Mouse (Mus musculus) kidney, embryonic 14.5 days (tissue): ENCODE results near the gene Bcar3. TPM values are rescaled to one million over a fixed set of nuclear protein-coding genes. Genes with fewer than 3 reads are reported as not detected.

Source experiments
- ATAC-seq: fragments of 200-750 bp; cut with Nextera tagmentation; 2 replicates; pipeline ENCODE4 v1.8.0; 2017; ENCODE audit warnings: moderate number of reproducible peaks, mild to moderate bottlenecking, moderate TSS enrichment, moderate library complexity; ENCODE audit not compliant: low FRiP score, low TSS enrichment
- H3K27ac ChIP-seq: fragments of 300-500 bp; sonication (generic); 2 replicates; pipeline ENCODE4 v1.5.1; 2014; ENCODE audit warnings: low read depth, mild to moderate bottlenecking, low read length, moderate library complexity, mixed read lengths
- H3K27me3 ChIP-seq: fragments of 300-500 bp; sonication (generic); 2 replicates; pipeline ENCODE4 v1.6.1; 2014; ENCODE audit warnings: mild to moderate bottlenecking, low read length; ENCODE audit not compliant: control insufficient read depth, insufficient read depth
- H3K36me3 ChIP-seq: fragments of 300-500 bp; sonication (generic); 2 replicates; pipeline ENCODE4 v1.6.1; 2014; ENCODE audit warnings: low read length, mixed read lengths; ENCODE audit not compliant: control insufficient read depth, insufficient read depth
- H3K4me1 ChIP-seq: fragments of 300-500 bp; sonication (generic); 2 replicates; pipeline ENCODE4 v1.6.1; 2014; ENCODE audit warnings: low read length, mixed read lengths; ENCODE audit not compliant: control insufficient read depth, insufficient read depth
- H3K4me2 ChIP-seq: fragments of 300-500 bp; sonication (generic); replicated peaks from 2 replicates; pipeline ENCODE4 v1.6.1; 2014; ENCODE audit warnings: low read depth, mild to moderate bottlenecking, low read length
- H3K4me3 ChIP-seq: fragments of 300-500 bp; sonication (generic); 2 replicates; pipeline ENCODE4 v1.5.1; 2014; ENCODE audit warnings: mild to moderate bottlenecking, low read length
- H3K9ac ChIP-seq: fragments of 300-500 bp; sonication (generic); 2 replicates; pipeline ENCODE4 v1.6.1; 2014; ENCODE audit warnings: low read depth, mild to moderate bottlenecking, low read length, moderate library complexity
- H3K9me3 ChIP-seq: fragments of 300-500 bp; sonication (generic); 2 replicates; pipeline ENCODE4 v1.6.1; 2016; ENCODE audit warnings: low read length; ENCODE audit not compliant: control insufficient read depth
- WGBS: fragments of 180-500 bp; shearing (Covaris S2); extraction: QIAGEN DNeasy Blood & Tissue Kit; methylation state at CpG from one replicate; pipeline ENCODE4 v1.1.7; 2014; 5-methylcytosine and 5-hydroxymethylcytosine counted together
- microRNA counts: library from miRNA; unstranded; fragments of <30 nt; microRNA quantifications from one replicate; lab custom pipeline; 2017
- microRNA-seq: library from miRNA; unstranded; fragments of <30 nt; microRNA quantifications from one replicate; pipeline ENCODE4, GENCODE M21; 2016
- polyA plus RNA-seq: library from polyadenylated mRNA; unstranded; fragments of >200 nt; fragmentation: Nextera tagmentation; extraction: Ambion mirVana; gene quantifications from 2 replicates; pipeline ENCODE4 v1.2.1, GENCODE M21; 2014

Bcar3 gene
- polyA plus RNA-seq, 1 experiment from 2014 or later: 13.7 TPM

DNA sequence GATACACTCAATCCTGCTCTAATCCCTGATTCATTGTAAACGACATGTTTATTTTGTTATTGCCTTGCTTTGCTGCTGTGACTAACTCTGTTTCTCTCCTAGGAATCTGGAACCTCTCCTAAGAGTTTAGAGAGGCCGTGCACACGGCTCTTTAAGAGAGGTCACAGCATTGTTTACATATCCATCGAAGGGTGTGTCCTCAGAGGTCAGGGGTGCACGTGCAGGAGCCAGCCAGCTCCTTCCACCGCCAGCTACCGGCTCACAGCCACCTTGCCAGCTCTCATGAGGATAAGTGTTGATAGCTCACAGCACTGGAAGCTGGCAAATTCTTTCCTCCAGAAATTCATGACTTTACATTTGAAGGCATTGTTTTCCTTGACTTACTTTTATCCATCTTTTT, 271.3 kb downstream of the Bcar3 start:
- H3K4me2 ChIP-seq: no peak overlapping the region
- H3K27me3 ChIP-seq: no peaks in the 10 kb centered on the region
- H3K9ac ChIP-seq: no peak overlapping the region
- H3K4me1 ChIP-seq: no peaks in the 10 kb centered on the region
- H3K36me3 ChIP-seq: peaks cover 11% of the 10 kb centered on the region; the same call in 1 of the 2 replicates
- H3K9me3 ChIP-seq: no peaks in the 10 kb centered on the region
- no peak for ATAC-seq
- no peak overlapping the region for H3K27ac ChIP-seq
- WGBS: 19% methylated on average over 7 of the region's 7 CpGs
- H3K4me3 ChIP-seq: no peak overlapping the region

DNA sequence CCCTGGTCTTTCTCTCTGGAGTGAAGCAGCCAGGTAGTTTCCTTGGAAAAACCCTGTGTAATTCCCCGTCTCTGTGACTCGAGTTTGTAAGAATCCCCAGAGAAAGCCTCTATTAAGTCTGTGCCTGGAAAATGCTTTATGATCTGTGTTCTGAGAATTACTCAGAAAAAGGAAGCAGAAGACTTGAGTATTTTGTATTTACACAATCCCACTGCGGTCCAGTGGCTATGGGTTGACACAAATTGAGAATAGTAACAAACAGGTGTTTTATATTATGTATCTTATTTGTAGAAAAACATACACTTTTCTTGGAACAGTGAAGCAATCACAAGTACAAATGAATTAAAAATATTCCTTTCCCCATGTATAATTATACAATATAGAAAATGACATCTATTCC, 272.2 kb downstream of the Bcar3 start:
- 82% methylated on average over 3 of the region's 3 CpGs for WGBS

DNA sequence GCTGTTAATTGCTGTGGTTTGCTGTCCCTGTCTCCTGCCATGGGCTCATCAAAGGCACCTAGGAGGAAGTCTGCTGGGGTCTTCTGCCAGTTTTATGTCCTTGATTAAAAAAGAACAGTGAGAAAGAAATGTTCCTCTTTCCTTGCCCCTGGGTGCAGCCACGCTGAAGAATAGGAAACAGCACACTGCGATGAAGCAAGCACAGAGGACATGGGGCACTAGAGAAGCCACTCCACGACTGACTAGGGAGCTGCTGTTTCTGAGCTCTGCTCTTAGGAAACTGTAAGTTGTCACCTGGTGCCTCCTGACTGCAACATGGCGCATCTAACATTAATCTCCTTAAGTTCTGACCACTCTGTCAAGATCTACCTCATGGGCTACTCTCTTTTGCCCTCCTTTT, 272.6 kb downstream of the Bcar3 start:
- H3K4me2 ChIP-seq: no peak overlapping the region
- no peak overlapping the region for H3K4me3 ChIP-seq
- ATAC-seq: no peak
- 0 out of 2 replicates have a peak overlapping the region, but pooled peaks have one; percentile 9 for H3K27ac ChIP-seq
- H3K4me1 ChIP-seq: no peaks in the 10 kb centered on the region
- no peaks in the 10 kb centered on the region for H3K9me3 ChIP-seq
- WGBS: 62% methylated on average over 4 of the region's 4 CpGs
- no peak overlapping the region for H3K9ac ChIP-seq
- H3K27me3 ChIP-seq: no peaks in the 10 kb centered on the region
- H3K36me3 ChIP-seq: peaks cover 11% of the 10 kb centered on the region; the same call in 1 of the 2 replicates

More for the DNA sequence above, 272.2 kb downstream of the Bcar3 start:
- Histone ChIP-seq H3K4me3 (no peak overlapping the region), H3K4me2 (no peak overlapping the region), H3K36me3 (peaks cover 11% of the 10 kb centered on the region; the same call in 1 of the 2 replicates), H3K4me1 (no peaks in the 10 kb centered on the region), H3K27ac (no peak overlapping the region), H3K9ac (no peak overlapping the region), H3K9me3 (no peaks in the 10 kb centered on the region), H3K27me3 (no peaks in the 10 kb centered on the region)
- no peak for ATAC-seq

DNA sequence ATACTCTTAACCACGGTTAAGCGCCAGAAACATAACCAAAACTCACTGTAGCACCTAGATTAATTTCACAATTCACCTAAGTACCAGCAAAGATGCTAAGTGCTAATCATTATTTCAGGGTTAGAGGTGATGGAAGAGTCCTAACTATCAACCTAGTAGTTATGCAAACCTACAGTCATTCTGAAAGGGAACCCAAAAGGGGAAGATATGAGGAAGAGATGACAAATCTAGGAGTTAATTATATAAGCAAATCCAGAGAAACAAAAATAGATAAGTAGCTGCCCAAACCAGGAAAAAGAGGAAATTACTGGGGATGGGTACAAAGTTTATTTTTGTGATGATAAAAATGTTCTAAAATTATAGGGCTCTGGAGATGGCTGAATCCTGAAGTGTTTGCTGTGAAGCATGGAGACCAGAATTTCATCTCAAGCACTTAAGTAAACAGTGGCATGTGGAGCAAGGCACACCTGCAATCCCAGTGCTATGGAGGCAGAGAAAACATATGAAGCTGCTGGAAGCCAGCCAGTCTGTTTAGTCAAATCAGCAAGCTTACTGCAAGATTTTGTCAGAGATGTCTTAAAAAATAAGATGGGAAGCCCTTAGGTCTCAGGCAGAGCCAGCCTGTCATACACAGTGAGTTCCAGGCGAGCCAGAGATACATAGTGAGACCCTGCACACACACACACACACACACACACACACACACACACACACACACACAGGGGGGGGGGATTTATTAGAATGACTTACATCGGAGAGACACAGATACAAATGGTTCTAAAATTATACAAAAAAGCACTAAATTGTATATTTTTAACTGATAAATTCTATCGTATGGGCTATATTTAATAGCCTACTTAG, 279.7 kb downstream of the Bcar3 start:
- H3K9ac ChIP-seq: no peak overlapping the region
- ATAC-seq: no peak
- H3K27me3 ChIP-seq: no peaks in the 10 kb centered on the region; the same call in 1 of the 2 replicates
- no peak overlapping the region for H3K27ac ChIP-seq
- H3K9me3 ChIP-seq: no peaks in the 10 kb centered on the region
- whole genome bisulfite sequencing: 92% methylated on average over 5 of the region's 5 CpGs
- no peaks in the 10 kb centered on the region for H3K36me3 ChIP-seq
- H3K4me1 ChIP-seq: no peaks in the 10 kb centered on the region
- H3K4me3 ChIP-seq: no peak overlapping the region
- no peak overlapping the region for H3K4me2 ChIP-seq

DNA sequence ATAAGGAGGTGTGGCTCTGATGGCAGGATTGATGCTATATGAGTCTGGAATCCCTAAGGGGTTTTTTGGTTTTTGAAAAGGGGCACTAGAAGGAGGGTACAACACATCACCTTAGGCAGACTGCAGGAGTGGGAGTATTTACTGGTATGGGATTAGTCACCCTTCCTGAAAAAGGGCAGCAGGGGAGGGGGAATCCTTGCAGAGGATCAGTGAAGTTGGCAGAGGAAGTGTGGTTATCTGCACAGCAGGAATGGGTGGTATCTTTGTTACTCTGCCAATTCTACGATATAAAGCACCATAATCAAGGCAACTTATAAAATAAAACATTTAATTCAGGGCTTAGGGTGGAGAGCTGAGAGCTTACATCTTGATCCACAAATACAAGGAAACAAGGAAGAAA, 281.0 kb downstream of the Bcar3 start:
- H3K36me3 ChIP-seq: no peaks in the 10 kb centered on the region
- no peak overlapping the region for H3K4me3 ChIP-seq
- no peaks in the 10 kb centered on the region for H3K9me3 ChIP-seq
- H3K27ac ChIP-seq: no peak overlapping the region
- no peak for ATAC-seq
- WGBS: 88% methylated on average over 1 of the region's 1 CpGs
- H3K9ac ChIP-seq: no peak overlapping the region
- H3K27me3 ChIP-seq: no peaks in the 10 kb centered on the region; the same call in 1 of the 2 replicates
- H3K4me2 ChIP-seq: no peak overlapping the region
- no peaks in the 10 kb centered on the region for H3K4me1 ChIP-seq

DNA sequence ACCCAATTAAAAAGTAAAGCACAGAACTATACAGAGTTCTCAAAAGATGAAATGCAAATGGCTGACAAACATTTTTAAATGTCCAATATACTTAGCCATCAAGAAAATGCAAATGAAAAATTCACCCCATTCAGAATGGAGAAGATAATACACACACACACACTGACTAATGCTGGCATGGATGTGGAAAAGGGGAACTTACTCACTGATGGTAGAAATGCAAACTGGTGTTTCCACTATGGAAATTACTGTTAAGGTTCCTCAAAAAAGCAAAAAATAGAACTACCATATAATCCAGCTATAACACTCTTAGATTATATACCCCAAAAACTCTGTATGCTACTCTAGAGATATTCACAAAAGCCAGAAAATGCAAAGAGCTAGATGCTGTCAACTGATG, 283.4 kb downstream of the Bcar3 start:
- no peak for ATAC-seq
- Histone ChIP-seq H3K9ac (no peak overlapping the region), H3K4me1 (no peaks in the 10 kb centered on the region), H3K9me3 (no peaks in the 10 kb centered on the region), H3K27me3 (no peaks in the 10 kb centered on the region; the same call in 1 of the 2 replicates), H3K27ac (no peak overlapping the region), H3K4me3 (no peak overlapping the region), H3K36me3 (no peaks in the 10 kb centered on the region), H3K4me2 (no peak overlapping the region)

MicroRNAs encoded within 50 kb of the gene (microRNA counts, 519-probe panel; counts per million panel counts)
- not detected for microRNA mmu-miR-760 (lab: Ali Mortazavi, UCI)

Small RNA genes within 50 kb of the gene (microRNA-seq; reads per million reads assigned to microRNA genes)
- gene Mir760: 36.4 reads per million, percentile 43 among the genes with 10 or more reads in this experiment
- gene Mir7657: not detected

Other genes starting within 250 kb of the Bcar3 start
- gene Abca4, start 249.7 kb upstream of the Bcar3 start, polyA plus RNA-seq: 0.70 and 0.84 TPM in 2 replicates
- gene Gclm, start 48.6 kb upstream of the Bcar3 start, polyA plus RNA-seq: 67.9 and 76.2 TPM in 2 replicates
- gene Dnttip2, start 19.7 kb upstream of the Bcar3 start, polyA plus RNA-seq: 82.3 and 85.5 TPM in 2 replicates